Comparison of ENCODE assay signal across 22 mouse cellular contexts in the genomic region with DNA sequence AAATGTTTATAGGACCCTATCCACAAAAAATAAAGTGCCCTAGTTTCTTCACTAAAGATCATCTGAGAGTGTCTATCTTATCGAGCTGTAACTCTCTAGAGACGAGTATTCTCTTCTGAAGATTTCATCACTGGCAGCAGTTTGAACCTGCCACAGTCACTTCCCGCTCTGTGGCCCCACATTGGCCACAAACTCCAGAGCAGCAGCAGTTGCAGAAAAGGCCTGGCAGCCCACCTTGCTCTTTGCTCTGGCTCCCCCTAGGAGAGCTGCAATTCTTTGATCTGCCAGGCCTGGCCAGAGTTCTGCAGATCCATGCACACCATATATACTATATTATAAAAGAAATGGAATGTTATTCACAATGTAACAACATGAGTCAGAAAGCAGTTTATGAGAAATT.
"Had no signal": no experiment of that assay in that cellular context is flagged by ENCODE, and none has a peak within 500 bp of the region (broad histone marks: within the 10 kb centered on the region; RNA-seq: fewer than 3 reads in every experiment).

No protein-coding gene starts in this region.

- H3K4me2 ChIP-seq: intestine, embryonic 15.5 days; limb, embryonic 13.5 days; liver, embryonic 13.5 days; lung, embryonic 14.5 days; midbrain, embryonic 13.5 days; neural tube, embryonic 13.5 days had no signal

- H3K4me1 ChIP-seq: intestine, embryonic 15.5 days; limb, embryonic 10.5 days; limb, embryonic 13.5 days; liver, embryonic 13.5 days; midbrain, embryonic 10.5 days; midbrain, embryonic 13.5 days; neural tube, embryonic 13.5 days had no signal

- H3K9me3 ChIP-seq: intestine, embryonic 15.5 days; limb, embryonic 10.5 days; limb, embryonic 13.5 days; liver, embryonic 13.5 days; midbrain, embryonic 10.5 days; midbrain, embryonic 13.5 days; neural tube, embryonic 13.5 days had no signal

- H3K9ac ChIP-seq: intestine, embryonic 15.5 days; limb, embryonic 13.5 days; liver, embryonic 13.5 days; liver, postnatal 0 days; lung, embryonic 14.5 days; midbrain, embryonic 13.5 days; neural tube, embryonic 13.5 days had no signal

- H3K36me3 ChIP-seq: intestine, embryonic 15.5 days; limb, embryonic 10.5 days; limb, embryonic 13.5 days; liver, embryonic 13.5 days; midbrain, embryonic 10.5 days; midbrain, embryonic 13.5 days; neural tube, embryonic 13.5 days had no signal

- H3K27me3 ChIP-seq: intestine, embryonic 15.5 days; limb, embryonic 13.5 days; liver, embryonic 13.5 days; megakaryocyte, embryonic 14.5 days; midbrain, embryonic 13.5 days; neural tube, embryonic 13.5 days had no signal

- ATAC-seq: intestine, embryonic 15.5 days; liver, postnatal 0 days; lung, postnatal 0 days; midbrain, embryonic 13.5 days; midbrain, embryonic 16.5 days had no signal

- H3K27ac ChIP-seq: intestine, embryonic 15.5 days; limb, embryonic 10.5 days; limb, embryonic 13.5 days; liver, embryonic 13.5 days; midbrain, embryonic 10.5 days; midbrain, embryonic 13.5 days; neural tube, embryonic 13.5 days had no signal

- H3K4me3 ChIP-seq: intestine, embryonic 15.5 days; limb, embryonic 10.5 days; limb, embryonic 13.5 days; liver, embryonic 13.5 days; megakaryocyte, embryonic 14.5 days; midbrain, embryonic 10.5 days; midbrain, embryonic 13.5 days; myocyte; neural tube, embryonic 13.5 days had no signal

- DNase-seq: kidney, adult 11 months; kidney, adult 8-10 months; kidney, postnatal 14 days; kidney, postnatal 4 days; layer of hippocampus, adult 9-11 months; liver; liver, embryonic 13.5 days; liver, postnatal 0 days; lung, embryonic 14.5 days; lung, postnatal 4 days; thymus, adult 18-20 months; thymus, postnatal 36 days had no signal
